Mouse (Mus musculus) kidney, embryonic 15.5 days (tissue): ENCODE data around the gene Lgals4. TPM values are rescaled to one million over a fixed set of nuclear protein-coding genes. Genes with fewer than 3 reads are reported as not detected.

Source experiments
- ATAC-seq: fragments of 200-750 bp; cut with Nextera tagmentation; replicated peaks from 2 replicates; pipeline ENCODE4 v1.8.0; 2017; ENCODE audit warnings: moderate TSS enrichment; ENCODE audit not compliant: low FRiP score
- H3K27ac ChIP-seq: fragments of 300-500 bp; sonication (generic); 2 replicates; pipeline ENCODE4 v1.5.1; 2015; ENCODE audit warnings: mild to moderate bottlenecking, inconsistent platforms
- H3K27me3 ChIP-seq: fragments of 300-500 bp; sonication (generic); 2 replicates; pipeline ENCODE4 v1.6.1; 2015; ENCODE audit warnings: inconsistent platforms
- H3K36me3 ChIP-seq: fragments of 300-500 bp; sonication (generic); 2 replicates; pipeline ENCODE4 v1.6.1; 2015; ENCODE audit warnings: inconsistent platforms
- H3K4me1 ChIP-seq: fragments of 300-500 bp; sonication (generic); 2 replicates; pipeline ENCODE4 v1.6.1; 2015; ENCODE audit warnings: inconsistent platforms
- H3K4me2 ChIP-seq: fragments of 300-500 bp; sonication (generic); 2 replicates; pipeline ENCODE4 v1.6.1; 2015; ENCODE audit warnings: moderate library complexity, mild to moderate bottlenecking, inconsistent platforms
- H3K4me3 ChIP-seq: fragments of 300-500 bp; sonication (generic); replicated peaks from 2 replicates; pipeline ENCODE4 v1.5.1; 2015; ENCODE audit warnings: mild to moderate bottlenecking, inconsistent platforms
- H3K9ac ChIP-seq: fragments of 300-500 bp; sonication (generic); 2 replicates; pipeline ENCODE4 v1.6.1; 2015; ENCODE audit warnings: mild to moderate bottlenecking, inconsistent platforms
- H3K9me3 ChIP-seq: fragments of 300-500 bp; sonication (generic); replicated peaks from 2 replicates; pipeline ENCODE4 v1.6.1; 2016; ENCODE audit warnings: inconsistent platforms
- WGBS: fragments of 180-500 bp; shearing (Covaris S2); methylation state at CpG from one replicate; pipeline ENCODE4 v1.1.7; 2015; ENCODE audit warnings: mixed read lengths; 5-methylcytosine and 5-hydroxymethylcytosine counted together
- polyA plus RNA-seq: library from polyadenylated mRNA; unstranded; fragments of >200 nt; fragmentation: Nextera tagmentation; extraction: Ambion mirVana; gene quantifications from 2 replicates; pipeline ENCODE4 v1.2.1, GENCODE M21; 2015

Lgals4 gene
- polyA plus RNA-seq, 1 experiment from 2014 or later: 12.0 TPM

DNA sequence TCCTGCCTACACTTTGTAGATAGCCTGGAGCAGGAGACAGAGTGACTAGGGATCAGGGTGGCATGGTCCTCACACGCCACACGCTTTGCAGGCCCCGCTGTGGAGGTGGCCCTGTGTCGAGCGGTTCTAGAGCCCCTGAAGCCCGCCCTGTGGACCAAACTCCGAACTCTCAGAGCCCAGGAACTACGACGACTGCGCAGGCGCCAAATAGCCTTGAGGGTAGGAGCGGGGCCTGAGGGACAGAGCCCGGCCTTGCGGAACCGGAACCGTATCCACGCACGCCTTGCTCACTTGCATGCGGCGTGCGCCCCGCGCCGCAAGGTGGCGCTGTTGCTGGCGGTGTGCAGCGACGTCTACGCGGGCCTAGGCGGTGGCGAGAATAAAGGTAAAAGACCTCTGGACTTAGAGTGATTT, 37.1 kb upstream of the Lgals4 start:
- Histone ChIP-seq H3K4me3 (peak overlapping the region; percentile 29), H3K27me3 (no peaks in the 10 kb centered on the region), H3K4me2 (peak overlapping the region; percentile 57), H3K36me3 (no peaks in the 10 kb centered on the region), H3K9ac (peak overlapping the region; percentile 42), H3K4me1 (peaks cover 24% of the 10 kb centered on the region), H3K9me3 (no peaks in the 10 kb centered on the region), H3K27ac (peak overlapping the region; percentile 73)
- peak; percentile 74 for ATAC-seq
- WGBS: 15% methylated on average over 32 of the region's 32 CpGs

DNA sequence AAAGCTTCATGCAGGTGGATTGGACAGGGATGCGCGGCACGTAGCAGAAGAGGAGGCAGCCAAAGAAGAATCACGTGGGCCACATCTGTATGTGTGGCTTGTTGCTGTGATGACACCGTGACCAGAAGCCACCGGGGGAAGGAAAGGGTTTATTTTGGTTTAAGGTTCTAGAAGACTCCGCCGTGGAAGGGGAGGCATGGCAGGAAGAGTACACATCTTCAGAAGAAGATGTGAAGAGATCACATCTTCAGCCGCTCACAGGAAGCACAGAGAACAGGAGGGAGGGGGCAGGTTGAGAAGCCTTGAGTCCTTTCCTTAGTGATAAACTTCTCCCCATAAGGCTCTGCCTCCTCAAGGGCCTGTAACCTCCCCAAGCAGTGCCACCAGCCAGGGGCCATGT, 33.7 kb upstream of the Lgals4 start:
- ATAC-seq: no peak
- no peaks in the 10 kb centered on the region for H3K27me3 ChIP-seq
- H3K4me3 ChIP-seq: no peak overlapping the region
- no peaks in the 10 kb centered on the region for H3K9me3 ChIP-seq
- no peak overlapping the region for H3K27ac ChIP-seq
- peaks cover 55% of the 10 kb centered on the region for H3K4me1 ChIP-seq
- H3K9ac ChIP-seq: no peak overlapping the region
- H3K4me2 ChIP-seq: no peak overlapping the region
- H3K36me3 ChIP-seq: no peaks in the 10 kb centered on the region
- 96% methylated on average over 9 of the region's 9 CpGs for WGBS

DNA sequence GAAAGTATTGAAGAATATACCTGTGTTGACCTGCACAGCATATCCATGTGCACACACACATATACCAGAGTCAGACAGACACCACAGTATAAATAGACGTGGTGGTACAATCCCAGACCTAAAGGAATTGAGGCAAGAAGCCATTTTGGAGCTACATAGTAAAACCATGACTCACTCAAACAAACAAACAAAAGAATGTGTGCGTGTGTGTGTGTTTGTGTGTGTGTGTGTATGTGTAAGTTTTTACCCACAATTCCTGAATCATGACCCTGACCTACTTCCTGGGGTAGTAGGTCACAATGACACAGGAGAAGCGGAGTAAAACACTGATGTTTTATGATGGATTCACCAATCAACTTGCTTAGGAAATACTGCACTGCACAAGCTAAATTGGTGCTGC, 32.2 kb upstream of the Lgals4 start:
- 45% methylated on average over 3 of the region's 3 CpGs for WGBS
- peak overlapping the region; percentile 97 for H3K27ac ChIP-seq
- peaks cover 51% of the 10 kb centered on the region for H3K4me1 ChIP-seq
- H3K4me3 ChIP-seq: no peak overlapping the region
- peak overlapping the region; percentile 33; the same call in 1 of the 2 replicates for H3K4me2 ChIP-seq
- H3K27me3 ChIP-seq: no peaks in the 10 kb centered on the region
- no peak overlapping the region for H3K9ac ChIP-seq
- no peak for ATAC-seq
- H3K9me3 ChIP-seq: no peaks in the 10 kb centered on the region
- H3K36me3 ChIP-seq: no peaks in the 10 kb centered on the region

DNA sequence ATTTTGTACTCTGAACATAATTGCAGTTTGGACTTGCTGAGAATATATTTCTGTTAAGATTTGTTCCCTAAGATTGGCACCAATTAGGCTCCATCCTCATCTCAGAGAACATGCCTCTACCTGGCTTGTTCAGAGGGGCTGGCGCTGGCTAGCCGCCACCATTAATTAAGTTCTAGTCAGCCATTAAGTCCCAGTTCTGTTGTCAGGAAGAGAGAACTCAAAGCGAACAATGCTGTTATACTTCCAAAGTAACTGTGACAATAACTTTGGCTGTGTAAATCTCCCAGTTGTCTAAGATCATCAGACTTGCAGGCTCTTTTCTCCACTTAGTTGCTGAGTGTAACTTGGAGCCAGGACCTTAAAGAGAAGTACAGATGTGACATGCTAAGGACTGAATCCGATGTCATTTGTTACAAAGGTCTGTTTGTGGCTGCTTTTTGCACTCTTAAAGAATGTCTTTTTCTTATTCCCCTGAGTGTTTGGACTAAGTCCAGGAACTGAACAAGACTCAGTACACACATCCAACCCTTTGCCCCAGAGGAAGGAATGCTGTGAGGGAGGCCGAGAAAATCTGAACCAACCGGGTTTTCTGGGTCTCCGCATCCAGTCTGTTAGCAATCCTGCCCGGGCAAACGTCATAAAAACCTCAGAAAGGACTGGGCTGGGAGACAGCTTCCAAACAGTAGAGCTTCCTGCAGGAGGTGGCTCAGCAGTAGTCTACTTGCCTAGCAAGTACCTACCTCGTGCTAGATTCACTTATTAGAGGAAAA, 31.6 kb upstream of the Lgals4 start:
- WGBS: 15% methylated on average over 10 of the region's 10 CpGs
- peak overlapping the region; percentile 33 for H3K4me2 ChIP-seq
- no peak overlapping the region for H3K9ac ChIP-seq
- 0 out of 2 replicates have a peak overlapping the region, but pooled peaks have one; percentile 0 for H3K4me3 ChIP-seq
- peak overlapping the region; percentile 97 for H3K27ac ChIP-seq
- H3K4me1 ChIP-seq: peaks cover 45% of the 10 kb centered on the region
- no peaks in the 10 kb centered on the region for H3K36me3 ChIP-seq
- H3K9me3 ChIP-seq: no peaks in the 10 kb centered on the region
- ATAC-seq: peak; percentile 24
- no peaks in the 10 kb centered on the region for H3K27me3 ChIP-seq

DNA sequence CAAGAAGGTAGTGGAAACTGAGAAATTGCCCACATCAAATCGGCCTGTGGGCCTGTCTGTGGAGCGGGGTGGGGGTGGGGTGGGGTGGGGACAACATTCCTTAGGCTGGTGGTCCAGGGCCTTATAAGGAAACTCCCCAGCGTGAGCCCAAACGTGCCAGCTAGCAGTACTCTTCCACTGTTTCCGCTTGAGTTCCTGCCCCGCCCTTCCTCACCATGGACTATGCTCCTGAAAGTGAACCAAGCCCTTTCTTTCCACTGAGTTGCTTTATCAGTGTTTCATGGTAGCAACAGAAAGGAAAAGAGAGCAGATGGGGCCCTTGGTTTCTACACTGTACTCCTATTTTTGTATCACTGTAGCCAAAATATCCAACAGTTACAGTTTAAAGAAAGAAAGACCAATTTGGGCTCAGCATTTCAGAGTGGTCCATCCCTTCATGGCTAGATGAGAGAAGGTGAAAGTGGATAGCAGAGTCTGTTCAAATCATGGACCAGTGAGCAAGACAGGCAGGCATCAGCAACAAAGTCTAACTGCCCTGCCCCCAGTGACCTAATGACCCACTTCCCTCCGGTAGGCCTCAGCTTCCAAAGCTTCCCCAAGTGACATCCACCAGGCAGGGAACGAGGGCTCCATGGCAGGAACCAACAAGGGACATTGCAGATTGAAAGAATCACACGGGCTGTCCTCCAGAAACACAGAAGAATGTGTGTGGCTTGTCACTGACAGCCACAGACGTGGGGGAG, 30.6 kb upstream of the Lgals4 start:
- Histone ChIP-seq H3K4me1 (peaks cover 50% of the 10 kb centered on the region), H3K27me3 (no peaks in the 10 kb centered on the region), H3K9ac (peak overlapping the region; percentile 11; the same call in 1 of the 2 replicates), H3K4me2 (peak overlapping the region; percentile 33), H3K27ac (peak overlapping the region; percentile 97), H3K4me3 (0 out of 2 replicates have a peak overlapping the region, but pooled peaks have one; percentile 0), H3K36me3 (no peaks in the 10 kb centered on the region), H3K9me3 (no peaks in the 10 kb centered on the region)
- WGBS: 5% methylated on average over 10 of the region's 10 CpGs
- peak; percentile 84 for ATAC-seq

DNA sequence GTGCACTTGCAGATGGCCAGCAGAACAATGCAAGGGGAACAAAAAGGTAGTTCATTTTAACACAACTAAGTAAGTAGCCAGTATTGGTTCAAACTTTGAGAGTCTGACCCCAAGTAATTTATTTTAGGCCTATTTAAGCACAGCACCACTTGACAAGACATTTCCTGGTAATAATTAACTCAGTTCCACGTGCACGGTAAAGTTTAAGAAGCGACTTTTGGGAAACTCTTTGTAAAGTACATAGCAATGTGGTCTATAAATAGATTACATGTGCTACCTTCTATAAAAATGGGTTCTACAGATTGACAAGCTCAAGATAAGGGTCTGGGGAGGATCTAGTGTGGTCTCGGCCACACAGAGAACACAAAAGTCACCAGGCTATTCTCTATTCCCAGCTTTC, 29.9 kb upstream of the Lgals4 start:
- Histone ChIP-seq H3K4me2 (peak overlapping the region; percentile 33; the same call in 1 of the 2 replicates), H3K4me3 (no peak overlapping the region), H3K9me3 (no peaks in the 10 kb centered on the region), H3K27me3 (no peaks in the 10 kb centered on the region), H3K27ac (peak overlapping the region; percentile 97), H3K36me3 (no peaks in the 10 kb centered on the region), H3K9ac (no peak overlapping the region), H3K4me1 (peaks cover 53% of the 10 kb centered on the region)
- ATAC-seq: no peak
- 19% methylated on average over 4 of the region's 4 CpGs for WGBS

DNA sequence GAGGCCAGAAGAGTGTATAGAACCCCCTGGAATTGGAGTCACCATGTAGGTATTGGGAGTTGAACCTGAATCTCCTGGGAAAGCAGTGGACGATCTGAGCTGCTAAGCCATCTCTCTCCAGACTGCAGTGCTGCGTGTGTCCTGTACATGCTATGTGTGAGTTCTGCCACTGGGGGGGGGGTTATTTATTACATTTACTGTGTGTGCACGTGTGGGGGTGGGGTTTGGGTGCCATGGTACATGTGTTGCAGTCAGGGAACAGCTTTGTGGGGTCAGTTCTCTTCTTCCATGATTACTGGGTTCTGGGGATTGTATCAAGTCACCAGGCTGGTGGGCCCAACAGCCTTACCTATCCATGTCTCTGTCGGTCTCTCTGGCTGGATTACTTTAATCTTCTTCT, 26.8 kb upstream of the Lgals4 start:
- H3K27me3 ChIP-seq: no peaks in the 10 kb centered on the region

DNA sequence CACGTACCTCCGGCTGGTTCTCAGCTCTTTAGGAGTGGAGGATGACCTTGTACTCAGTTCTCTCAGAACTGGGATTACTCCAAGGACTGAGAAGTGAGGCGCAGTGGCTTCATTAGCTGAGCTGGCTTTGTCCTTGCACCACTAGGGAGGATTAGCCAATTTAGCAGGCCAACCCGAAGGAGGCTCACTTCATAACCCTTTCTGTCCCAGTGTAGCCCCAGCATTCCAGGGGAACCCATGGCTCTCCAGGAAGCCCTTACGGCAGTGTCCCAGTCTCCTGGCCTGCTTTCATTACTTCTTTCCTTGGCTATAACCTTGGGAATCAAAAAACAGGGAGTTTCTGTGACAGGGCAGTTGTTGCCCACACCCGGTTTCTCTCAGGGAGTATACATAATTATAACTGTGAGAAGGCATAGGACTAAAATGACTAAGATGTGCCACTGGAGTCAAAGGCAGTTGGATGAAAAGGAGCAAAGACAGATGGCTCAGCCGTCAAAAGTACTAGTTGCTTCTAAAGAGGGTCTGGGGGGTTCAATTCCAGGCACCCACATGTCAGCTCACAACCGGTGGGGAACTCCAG, 25.9 kb upstream of the Lgals4 start:
- whole genome bisulfite sequencing: 44% methylated on average over 6 of the region's 8 CpGs
- H3K4me2 ChIP-seq: peak overlapping the region; percentile 71
- peak overlapping the region; percentile 100 for H3K27ac ChIP-seq
- peaks cover 44% of the 10 kb centered on the region for H3K4me1 ChIP-seq
- no peaks in the 10 kb centered on the region for H3K27me3 ChIP-seq
- peak overlapping the region; percentile 96 for H3K9ac ChIP-seq
- peaks cover 10% of the 10 kb centered on the region for H3K36me3 ChIP-seq
- H3K9me3 ChIP-seq: no peaks in the 10 kb centered on the region
- peak overlapping the region; percentile 84 for H3K4me3 ChIP-seq
- no peak for ATAC-seq

More for the DNA sequence above, 26.8 kb upstream of the Lgals4 start:
- ATAC-seq: no peak
- Histone ChIP-seq H3K4me2 (no peak overlapping the region), H3K27ac (no peak overlapping the region), H3K36me3 (peaks cover 1% of the 10 kb centered on the region; the same call in 1 of the 2 replicates), H3K9me3 (no peaks in the 10 kb centered on the region), H3K4me1 (peaks cover 44% of the 10 kb centered on the region), H3K9ac (no peak overlapping the region), H3K4me3 (no peak overlapping the region)
- WGBS: 72% methylated on average over 4 of the region's 4 CpGs

DNA sequence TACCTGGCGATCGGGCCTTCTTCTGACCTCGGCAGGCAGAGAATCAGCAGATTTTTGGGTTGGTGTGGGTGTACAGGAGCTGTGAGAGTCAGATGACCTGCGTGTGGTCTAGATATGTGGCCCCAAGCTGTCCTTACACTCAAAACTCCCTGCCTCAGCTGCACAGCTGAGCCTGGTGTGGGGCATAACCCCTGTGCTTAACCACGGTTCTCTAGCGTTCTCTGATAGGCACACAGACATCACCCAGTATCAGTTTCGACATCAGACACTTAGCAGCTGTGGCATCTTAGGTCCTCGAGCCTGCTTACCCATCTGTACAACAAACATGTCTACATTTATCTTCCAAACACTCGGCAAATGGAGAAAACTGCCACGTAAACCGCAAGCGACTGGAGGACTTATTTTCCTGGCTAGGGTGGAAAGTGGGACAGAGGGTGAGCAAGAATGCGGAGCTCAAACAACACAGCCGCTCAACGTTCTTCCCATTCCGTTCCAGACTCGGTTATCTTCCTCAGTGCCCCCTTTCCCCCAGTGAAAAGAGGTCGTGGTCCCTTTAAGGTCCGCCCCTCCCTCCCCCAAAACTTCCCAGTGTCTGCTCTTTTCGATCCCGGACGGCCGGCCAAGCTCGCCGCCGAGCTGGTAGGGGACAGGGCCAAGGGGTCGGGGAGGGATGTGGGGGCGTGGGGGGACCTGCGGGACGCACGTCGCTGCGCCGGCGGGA, 25.3 kb upstream of the Lgals4 start, which contains the start of gene Hnrnpl:
Gene Hnrnpl, plus strand, starts transcription at position 321 of the 721 bp plus-strand sequence.
- peak; percentile 31 for ATAC-seq
- 2% methylated on average over 34 of the region's 35 CpGs for WGBS
- no peaks in the 10 kb centered on the region for H3K9me3 ChIP-seq
- peaks cover 17% of the 10 kb centered on the region for H3K36me3 ChIP-seq
- peak within 1 kb of the TSS; percentile 100 for H3K27ac ChIP-seq
- no peaks in the 10 kb centered on the region for H3K27me3 ChIP-seq
- peak within 1 kb of the TSS; percentile 71 for H3K4me2 ChIP-seq
- peak within 1 kb of the TSS; percentile 96 for H3K9ac ChIP-seq
- peaks cover 44% of the 10 kb centered on the region for H3K4me1 ChIP-seq
- peak within 1 kb of the TSS; percentile 84 for H3K4me3 ChIP-seq

DNA sequence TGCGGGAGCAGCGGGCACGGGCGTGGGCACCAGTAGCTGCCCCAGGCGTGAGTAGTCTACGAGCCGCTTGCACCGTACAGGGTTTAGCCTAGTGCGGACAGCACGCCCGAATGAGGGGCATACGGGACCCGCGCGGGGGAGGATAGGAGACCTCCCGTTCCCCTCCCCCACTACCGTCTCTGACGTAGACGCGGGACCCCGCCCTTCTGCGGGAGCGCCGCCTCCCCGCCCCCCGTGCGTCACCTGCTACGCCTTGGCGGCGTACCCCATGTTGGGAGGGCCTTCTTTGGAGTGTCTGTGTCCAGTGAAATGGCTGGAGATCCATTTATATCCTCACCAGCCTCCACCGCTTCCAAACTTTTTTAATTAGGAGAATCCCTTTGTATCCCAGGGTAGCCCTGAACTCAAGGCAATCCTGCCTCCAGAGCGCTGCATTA, 24.7 kb upstream of the Lgals4 start:
- WGBS: 0% methylated on average over 14 of the region's 32 CpGs
- Histone ChIP-seq H3K4me2 (peak overlapping the region; percentile 71), H3K9me3 (no peaks in the 10 kb centered on the region), H3K9ac (peak overlapping the region; percentile 96), H3K27me3 (no peaks in the 10 kb centered on the region), H3K36me3 (peaks cover 22% of the 10 kb centered on the region), H3K27ac (peak overlapping the region; percentile 100), H3K4me3 (peak overlapping the region; percentile 84), H3K4me1 (peaks cover 44% of the 10 kb centered on the region)
- ATAC-seq: peak; percentile 74

DNA sequence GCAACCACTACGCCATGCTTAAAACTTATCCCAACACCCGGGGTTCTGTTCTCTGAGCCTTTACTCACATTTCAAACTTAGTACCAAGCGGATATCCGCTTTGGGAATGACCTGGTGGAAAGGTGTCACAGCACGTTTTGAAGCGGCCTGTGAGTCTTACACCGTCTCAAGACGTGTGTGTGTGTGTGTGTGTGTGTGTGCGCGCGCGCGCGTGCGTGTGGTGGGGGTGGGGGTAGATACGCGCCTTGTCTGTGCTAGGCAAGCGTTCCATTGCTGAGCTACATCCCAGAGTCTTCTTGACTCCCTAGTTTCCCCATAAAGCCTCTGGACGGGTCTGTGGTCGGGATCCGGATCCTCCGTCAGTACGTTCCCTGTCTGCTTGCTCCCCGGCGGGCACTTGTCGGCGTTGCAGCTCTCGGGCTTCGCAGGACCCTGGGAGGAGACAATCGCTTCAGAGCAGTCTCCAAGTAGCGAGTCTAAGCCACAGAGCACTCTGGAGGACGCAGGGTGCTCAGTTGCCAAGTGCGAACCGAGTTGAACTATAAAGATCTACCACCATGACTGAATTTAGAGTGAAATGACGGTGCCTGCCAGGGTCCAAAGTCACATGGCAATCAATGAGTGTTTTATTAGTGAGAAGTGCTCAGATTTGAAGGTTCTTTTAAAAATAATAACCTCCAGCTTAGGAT, 24.1 kb upstream of the Lgals4 start:
- Histone ChIP-seq H3K4me2 (peak overlapping the region; percentile 71), H3K4me3 (peak overlapping the region; percentile 84), H3K36me3 (peaks cover 28% of the 10 kb centered on the region), H3K9me3 (no peaks in the 10 kb centered on the region), H3K9ac (peak overlapping the region; percentile 96), H3K27me3 (no peaks in the 10 kb centered on the region), H3K4me1 (peaks cover 44% of the 10 kb centered on the region), H3K27ac (peak overlapping the region; percentile 100)
- peak; percentile 27 for ATAC-seq
- under 1% methylated on average over 35 of the region's 35 CpGs for WGBS
